Mouse (Mus musculus): ENCODE measurements around the gene Aunip.
A peak's percentile ranks its signal among the peaks of the same experiment; 100 is the strongest.

The Aunip gene

GRCm38 (mm10) chr4:134514309-134514930 lies 3.6 kb downstream of the Aunip start:
- DNase-seq (ENCODE audit: extremely low read depth, low read depth): no peak

- no peak for DNase-seq (ENCODE audit: extremely low read depth, low read depth)
These were observed 4.8 kb downstream of the Aunip start for GRCm38 (mm10) chr4:134515614-134516013.

DNA sequence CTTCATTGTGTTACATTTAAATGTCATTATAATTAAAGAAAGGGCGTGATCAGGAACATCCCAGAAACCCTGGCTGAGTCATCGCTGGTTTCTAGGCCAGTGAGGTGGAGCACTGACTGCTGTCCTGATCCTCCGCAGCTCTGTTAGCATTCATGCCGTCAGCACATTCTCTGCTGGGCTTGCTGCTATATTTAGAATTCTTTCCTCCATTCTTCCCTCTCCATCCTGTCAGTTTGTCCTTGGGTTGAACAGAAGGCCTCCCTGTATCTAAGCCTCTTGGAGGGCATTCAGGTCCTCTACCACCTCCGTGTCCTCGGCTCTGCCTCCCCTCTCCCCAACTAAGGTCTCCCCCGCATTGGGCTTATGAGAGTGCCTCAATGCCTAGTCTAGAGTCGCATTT lies 6.2 kb downstream of the Aunip start:
- DNase-seq (ENCODE audit: extremely low read depth, low read depth): no peak

GRCm38 (mm10) chr4:134517719-134518118 lies 6.9 kb downstream of the Aunip start:
- DNase-seq (ENCODE audit: extremely low read depth, low read depth): no peak

- no peak for DNase-seq (ENCODE audit: extremely low read depth, low read depth)
These were observed 7.7 kb downstream of the Aunip start for GRCm38 (mm10) chr4:134518541-134518940.

DNA sequence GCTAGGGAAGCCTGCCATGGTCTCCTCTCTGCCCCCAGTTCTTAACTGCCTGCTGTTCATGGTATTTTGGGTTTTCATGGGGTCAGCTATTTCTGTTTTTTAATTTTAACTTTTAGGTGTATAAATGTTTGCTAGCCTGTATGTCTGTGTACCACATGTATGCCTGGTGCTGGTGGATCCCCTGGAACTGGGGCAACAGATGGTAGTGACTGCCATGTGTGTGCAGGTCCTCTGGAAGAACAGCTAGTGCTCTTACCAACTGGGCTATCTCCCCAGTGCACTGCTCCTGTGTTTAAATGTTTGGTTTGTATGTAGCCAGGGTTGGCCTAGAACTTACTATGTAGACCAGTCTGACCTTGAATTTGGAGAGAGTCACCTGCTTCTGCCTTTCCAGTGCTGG lies 8.5 kb downstream of the Aunip start:
- no peak for DNase-seq (ENCODE audit: extremely low read depth, low read depth)

GRCm38 (mm10) chr4:134523447-134523846 lies 12.6 kb downstream of the Aunip start:
- no peak for DNase-seq (ENCODE audit: extremely low read depth, low read depth)

DNA sequence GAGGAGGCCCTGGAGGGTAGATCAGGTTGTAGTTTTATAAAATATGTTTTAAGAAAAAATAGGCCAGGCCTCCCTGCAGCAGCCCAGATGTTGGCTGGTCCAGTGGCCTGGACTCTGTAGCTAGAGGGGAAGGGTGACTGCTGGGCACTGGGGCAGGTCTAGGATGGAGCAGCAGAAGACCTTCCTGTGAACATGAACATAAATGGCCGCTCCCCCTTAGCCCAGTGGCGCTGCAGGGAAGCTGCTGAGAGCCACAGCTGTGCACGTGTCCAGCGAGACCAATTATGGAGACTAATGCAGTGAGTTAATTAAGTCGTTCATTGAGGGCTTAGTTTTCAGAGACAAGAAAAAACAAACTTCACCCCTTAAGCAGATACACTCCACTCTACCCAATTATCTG lies 15.0 kb downstream of the Aunip start:
- DNase-seq (ENCODE audit: extremely low read depth, low read depth): no peak

- DNase-seq (ENCODE audit: extremely low read depth, low read depth): no peak
These were observed 15.4 kb downstream of the Aunip start for GRCm38 (mm10) chr4:134526220-134526619.

- no peak for DNase-seq (ENCODE audit: extremely low read depth, low read depth)
These were observed 22.1 kb downstream of the Aunip start for GRCm38 (mm10) chr4:134532928-134533327.

GRCm38 (mm10) chr4:134533421-134533820 lies 22.6 kb downstream of the Aunip start:
- DNase-seq (ENCODE audit: extremely low read depth, low read depth): no peak

DNA sequence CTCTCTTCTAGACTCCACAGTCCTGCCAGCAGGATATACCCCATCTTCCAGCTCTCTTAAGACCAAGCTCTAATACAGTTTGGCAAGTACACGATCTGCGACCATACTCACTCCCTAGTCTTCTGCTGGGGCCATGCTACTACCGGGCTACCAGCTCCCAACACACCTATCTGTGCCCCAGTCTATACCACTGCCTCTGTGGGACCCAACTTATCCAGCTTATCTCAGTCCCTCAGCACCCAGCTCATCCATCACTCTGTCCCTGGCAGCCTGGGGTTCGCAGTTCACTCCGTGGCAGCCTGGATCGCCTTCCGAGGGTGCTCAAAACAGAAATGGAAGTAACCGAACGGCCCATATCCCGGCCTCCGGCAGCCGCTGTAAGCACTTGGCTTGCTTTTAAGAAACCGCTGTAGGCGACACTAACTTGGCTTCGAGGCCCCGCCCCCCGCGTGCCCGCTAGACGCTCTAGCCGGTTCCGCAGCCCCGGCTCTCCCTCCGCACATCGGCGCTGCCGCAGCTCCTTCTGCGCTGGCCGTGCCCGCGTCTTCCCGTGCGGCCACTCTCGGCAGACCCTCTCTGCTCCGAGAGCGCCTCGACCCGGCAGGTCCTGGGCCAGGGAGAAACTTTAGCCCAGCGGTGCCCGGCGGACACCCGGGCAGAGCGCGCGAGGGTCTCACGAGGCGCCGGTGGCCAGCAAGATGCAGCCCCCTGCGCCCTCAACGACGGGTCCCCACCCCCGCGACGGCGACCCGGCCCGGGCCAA lies 23.5 kb downstream of the Aunip start:
- peak; percentile 43 for DNase-seq (ENCODE audit: extremely low read depth, low read depth)

- peak; percentile 86 for DNase-seq (ENCODE audit: extremely low read depth, low read depth)
These were observed 24.4 kb downstream of the Aunip start, which contains the start of gene Mtfr1l for GRCm38 (mm10) chr4:134534932-134535786. Gene Mtfr1l (minus strand): TSS chr4:134535387.

DNA sequence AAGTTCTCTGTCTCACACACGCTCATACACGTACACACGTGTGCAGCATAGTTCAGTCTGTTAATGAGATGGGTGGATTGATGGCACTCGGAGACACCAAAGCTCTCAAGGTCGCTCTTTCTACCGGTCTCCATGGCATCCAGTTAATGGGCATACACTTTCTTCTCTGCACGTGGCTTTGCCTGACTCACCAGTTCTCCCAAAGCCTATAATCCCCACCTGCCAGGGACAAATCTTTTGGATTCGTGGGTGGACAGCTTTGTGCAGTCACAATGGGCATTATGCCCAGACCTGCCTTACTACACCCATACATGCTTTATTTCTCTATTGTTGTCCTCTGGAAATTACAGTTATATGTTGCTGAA lies 25.0 kb downstream of the Aunip start:
- no peak for DNase-seq (ENCODE audit: extremely low read depth, low read depth)

DNA sequence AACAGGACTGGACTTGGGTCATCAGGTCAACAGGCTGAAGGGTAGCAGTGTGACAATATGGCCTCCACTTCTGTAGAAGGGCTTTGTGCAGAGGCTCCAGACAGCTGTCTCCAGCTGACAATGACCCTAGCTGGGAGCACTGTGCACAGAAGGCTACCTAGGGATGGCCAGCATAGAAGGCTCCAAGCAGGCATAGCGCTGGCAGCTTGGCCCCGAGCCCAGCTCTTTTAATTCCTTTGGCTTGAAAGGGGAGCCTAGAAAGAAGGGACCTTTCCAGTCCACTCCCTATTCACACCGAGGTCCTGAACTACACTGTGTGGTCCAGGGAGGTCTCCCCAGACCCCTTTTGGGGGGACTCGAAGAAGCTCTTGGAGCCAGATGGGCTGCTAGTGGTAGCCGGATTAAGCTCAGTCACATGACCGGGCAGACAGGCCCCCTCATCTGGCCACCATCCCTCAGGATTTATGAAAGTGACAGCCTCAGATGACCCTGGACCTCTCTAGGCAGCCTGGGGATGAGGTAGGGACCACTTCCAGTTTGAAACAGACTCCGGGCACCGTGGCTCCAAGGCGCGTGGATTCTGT lies 28.3 kb downstream of the Aunip start:
- DNase-seq (ENCODE audit: extremely low read depth, low read depth): no peak

DNA sequence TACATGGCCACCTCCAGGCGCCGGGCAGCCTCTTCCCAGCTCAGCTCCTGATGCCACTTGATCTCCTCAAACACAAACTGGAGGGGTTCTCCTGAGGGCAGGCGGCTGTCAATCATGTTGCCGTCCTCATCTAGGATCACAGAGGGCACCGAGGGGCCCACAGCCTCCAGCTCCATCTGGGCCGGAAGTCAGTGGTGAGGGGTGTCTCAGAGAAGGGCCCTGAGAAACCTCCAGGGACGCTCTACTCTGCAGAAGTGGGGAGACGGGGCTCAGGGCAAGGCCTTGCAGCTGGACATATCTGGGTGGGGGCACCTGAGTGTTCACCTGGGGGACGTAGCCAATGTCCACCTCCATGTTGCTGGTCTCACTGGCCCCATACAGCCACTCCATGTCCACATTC lies 31.9 kb downstream of the Aunip start:
- DNase-seq (ENCODE audit: extremely low read depth, low read depth): no peak

GRCm38 (mm10) chr4:134543261-134543660 lies 32.5 kb downstream of the Aunip start:
- DNase-seq (ENCODE audit: extremely low read depth, low read depth): peak; percentile 56

DNA sequence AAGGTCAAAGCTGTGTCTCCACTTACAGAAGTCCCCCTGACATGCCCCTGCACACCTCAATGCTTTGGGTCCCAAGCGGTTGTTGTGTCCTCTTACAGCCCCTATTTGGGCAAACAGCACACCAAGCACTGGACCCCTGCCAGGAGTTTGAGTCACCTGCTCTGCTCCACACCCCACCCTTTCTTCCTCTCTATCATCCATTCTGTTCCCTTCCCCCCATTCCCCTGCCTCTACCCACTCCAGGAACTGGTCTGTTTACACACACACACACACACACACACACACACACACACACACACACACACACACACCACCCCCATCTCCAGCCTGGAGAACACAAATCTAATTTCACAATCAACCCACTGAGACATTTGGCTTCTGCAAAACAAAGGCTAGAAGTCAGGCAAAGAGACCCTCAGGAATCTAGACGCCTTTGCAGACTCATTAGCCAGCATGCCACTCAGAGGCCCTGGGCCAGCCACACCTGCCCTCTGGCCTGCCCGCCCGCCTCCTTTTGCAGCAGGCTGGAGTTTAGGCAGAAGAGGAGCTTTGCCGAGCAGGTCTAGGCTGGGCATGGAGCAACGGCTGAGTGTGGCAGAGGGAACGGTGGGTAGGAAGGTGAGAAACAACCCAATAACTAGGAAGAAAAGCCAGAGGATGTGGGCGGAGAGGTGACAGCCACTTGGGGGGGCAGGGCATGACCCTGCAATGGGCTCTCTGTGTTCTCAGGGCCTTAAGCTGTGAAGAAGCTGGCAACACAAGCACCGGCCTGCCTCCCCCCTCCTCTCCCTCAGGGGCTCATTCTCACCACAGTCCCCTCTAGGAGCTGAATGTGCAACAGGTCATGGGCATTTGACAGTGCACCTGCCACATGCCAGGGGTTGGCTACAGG lies 36.3 kb downstream of the Aunip start:
- DNase-seq (ENCODE audit: extremely low read depth, low read depth): no peak

DNA sequence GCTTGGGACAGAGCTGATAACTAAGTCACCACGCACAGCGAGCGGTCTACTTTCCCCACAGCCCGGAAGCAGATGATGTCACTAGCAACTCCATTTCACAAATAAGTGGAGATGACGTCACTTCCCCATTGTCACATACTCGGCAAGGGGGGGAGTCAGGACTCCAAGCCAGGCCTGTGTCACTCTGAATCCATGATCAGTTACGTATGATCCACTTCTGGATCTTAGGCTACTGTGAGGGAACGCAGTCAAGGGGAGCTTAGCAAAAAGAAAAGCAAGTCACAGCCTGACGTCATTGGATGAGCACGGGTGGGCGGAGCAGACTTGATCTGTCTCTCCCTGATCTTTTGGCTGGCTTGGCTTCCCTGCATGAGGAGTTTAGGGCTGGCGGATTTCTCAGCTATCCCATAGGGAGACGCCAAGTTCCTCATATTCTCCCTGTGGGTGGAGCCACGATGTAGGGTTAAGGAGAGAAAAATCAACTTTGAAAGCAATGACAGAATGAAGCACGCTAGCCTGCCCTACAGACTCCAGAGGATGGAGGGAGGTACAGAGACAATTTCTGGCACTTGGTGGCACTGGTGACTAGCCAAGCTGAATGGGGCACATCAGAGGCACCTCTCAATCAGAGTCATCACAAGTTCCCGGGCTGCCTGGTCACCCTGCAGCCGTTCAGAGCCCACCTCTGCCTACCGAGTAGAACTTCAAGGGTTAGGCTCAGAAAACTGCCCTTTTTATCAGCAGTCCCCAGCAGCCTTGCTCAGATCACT lies 37.6 kb downstream of the Aunip start:
- no peak for DNase-seq (ENCODE audit: extremely low read depth, low read depth)

- no peak for DNase-seq (ENCODE audit: extremely low read depth, low read depth)
These were observed 39.1 kb downstream of the Aunip start for GRCm38 (mm10) chr4:134549899-134550298.
